Mouse (Mus musculus): Measurements from ENCODE around the gene Hist1h2ah.

DNA sequence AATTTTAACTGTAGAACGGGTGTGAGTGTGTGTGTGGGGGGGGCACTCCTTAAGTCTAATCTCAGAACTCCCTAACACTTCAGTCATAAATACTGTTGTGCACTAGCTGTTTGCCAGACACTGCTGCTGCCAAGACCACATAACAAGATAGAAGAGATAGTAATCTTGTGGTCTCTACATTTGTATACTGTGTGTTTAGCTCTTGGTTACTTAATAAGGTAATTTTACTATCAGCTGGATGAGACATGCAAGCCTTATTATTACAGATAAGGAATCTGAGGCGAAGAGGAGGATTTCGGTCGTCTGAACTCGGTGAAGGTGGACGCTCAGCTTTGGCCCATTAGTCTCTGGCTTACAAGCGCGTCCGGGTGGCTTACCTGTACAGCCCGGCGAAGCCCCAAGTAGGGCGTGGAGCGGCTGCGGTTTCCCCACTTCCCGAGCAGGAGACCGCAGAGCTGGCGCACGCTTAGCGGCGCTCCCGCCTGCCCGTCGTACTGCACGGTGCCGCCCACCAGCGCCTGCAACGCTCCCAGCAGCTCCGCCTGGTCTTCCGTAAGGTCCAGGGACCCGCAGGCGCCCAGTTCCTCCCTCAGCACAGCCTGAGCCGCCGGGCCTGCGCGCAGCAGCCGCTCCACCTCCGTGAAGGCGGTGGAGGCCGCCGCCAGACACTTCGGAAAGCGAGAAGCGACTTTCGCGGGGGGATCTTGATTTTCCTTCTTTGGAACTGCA lies 29.6 kb downstream of the Hist1h2ah start:
- no peak for TF ChIP-seq POLR2A (IDR thresholded peaks at IDR 0.05; ENCODE audit: control insufficient read depth, extremely low read depth, insufficient read depth, low read length, poor library complexity)
- 0 out of 2 replicates have a peak, but pooled peaks have one; percentile 21 for TF ChIP-seq CTCF (IDR thresholded peaks at IDR 0.05; ENCODE audit: borderline replicate concordance, control insufficient read depth, extremely low read depth, insufficient read depth, low read length, poor library complexity)

All from thymus, adult 2 months (tissue).